Mouse (Mus musculus) spleen, postnatal 4 days (tissue): ENCODE data around the gene Plch1.

ENCODE experiments used
- DNase-seq, 2 experiments: peaks; one replicate each; pipeline ENCODE4 v3.0.0; 2022; ENCODE audit warnings: low spot score in 2 of 2

Plch1 gene

DNA sequence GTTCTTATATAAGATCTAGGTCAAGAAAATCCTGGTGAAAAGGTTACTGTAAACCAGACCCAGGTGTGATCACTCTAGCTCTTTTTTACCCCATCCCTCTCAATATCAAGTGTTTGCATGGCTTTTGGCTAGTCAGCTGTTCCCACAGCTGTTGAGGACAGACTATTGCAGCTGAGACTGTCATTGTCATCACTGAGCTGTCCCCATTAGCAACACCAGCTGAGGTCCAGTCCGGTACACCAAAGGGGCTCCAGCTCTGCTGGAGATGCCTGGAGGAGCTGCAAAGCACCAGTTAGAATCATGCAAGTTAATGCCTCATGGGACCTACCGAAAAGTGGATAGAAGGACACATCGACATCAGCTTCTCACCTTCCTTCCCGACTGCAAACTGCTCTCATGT lies 206.5 kb downstream of the Plch1 start:
- DNase-seq: no peak

DNA sequence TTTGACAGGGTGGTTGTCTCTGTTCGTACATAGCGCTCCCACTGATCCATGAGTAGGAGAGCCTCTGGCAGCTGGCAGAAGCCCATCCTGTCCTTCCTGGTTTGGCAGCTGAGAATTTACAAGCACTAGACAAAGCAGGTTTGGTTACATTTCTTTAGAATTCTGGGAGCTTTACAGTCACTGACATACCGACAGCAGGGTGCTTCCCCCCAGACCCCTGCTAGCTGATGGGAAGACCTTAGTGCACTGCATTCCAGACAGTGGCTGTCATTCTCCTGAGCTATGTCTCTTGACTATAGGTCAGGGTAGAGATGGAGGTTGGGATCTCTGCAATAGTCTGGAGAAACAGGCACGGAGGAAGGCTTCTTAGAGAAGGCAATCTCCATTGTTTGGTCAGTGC lies 230.5 kb downstream of the Plch1 start:
- no peak for DNase-seq

DNA sequence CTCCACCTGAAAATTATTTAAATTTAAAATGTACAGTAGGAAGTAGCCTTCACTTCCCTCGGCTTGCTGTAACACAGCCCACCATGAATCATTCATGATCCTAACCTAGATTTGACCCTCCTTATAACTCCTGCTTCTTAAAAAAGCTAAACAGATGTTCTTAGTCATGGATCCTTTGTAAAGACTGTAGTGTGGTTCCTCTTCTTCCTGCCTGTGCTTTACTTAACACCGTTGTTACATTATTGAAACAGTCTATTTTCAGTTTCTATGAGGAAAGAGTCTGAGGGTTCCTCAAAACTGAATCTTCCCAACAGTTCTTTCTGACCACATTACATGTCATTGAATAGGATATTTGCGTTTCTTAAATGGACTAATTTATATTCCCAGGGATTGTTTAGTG lies 234.0 kb downstream of the Plch1 start:
- DNase-seq: no peak

DNA sequence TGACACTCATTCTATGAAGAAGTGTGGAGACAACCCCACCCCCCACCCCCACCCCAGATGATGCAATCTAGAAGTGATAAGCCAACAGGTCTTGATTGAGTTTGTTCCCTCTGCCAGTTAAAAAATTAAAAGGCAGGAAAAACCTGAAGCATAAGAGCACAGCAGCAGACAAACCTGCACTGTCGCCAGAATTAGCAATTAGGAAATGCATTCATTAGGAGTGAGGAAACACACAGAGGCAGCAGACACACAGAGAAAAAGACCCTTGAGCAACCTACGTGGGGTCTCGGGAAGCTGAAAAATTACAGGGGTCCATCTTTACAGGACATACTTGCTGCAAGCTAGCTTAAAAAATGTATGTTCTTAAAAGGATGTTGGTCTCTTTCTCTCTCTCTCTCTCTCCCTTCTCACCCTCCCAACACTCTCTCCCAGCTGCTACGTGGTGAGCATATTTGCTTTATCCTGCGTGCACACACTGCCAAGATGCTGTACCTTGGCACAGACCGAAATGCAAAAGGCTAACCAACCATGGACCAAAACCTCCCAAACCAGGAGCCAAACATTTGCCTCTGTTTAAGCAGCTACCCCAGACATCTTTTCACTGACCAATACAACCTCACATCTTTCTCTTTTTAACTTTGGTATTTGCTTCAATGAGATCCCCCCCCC lies 234.6 kb downstream of the Plch1 start:
- no peak for DNase-seq
